Mouse (Mus musculus): ENCODE data around the gene Prss43.

DNA sequence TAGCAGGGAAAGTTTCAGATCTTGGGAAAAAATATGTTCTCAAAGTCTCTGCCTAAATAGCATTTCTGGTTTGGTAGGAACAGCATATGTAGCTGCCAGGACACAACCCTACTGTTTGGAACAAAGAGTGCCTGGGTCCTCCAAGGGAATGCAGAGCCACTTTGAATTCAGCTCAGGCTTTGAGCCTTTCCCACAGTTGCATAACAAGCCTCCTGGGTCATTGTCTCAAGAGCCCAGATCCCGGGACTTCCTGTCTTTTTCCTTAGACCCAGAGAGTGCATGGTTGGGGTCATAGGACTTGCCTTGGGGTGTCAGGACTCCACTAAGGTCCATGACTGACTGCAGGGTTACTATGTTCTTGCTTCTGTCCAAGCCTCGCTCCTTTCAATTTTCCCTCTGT, 9.6 kb downstream of the Prss43 start:
- TF ChIP-seq GATA1 (IDR thresholded peaks at IDR 0.05; ENCODE audit: borderline replicate concordance, low read length) (no peak), FLI1 (IDR thresholded peaks at IDR 0.05; ENCODE audit: low read length) (no peak)

Measured in megakaryocyte, embryonic 14.5 days (primary cell).